Mouse (Mus musculus): Measurements from ENCODE around the gene Bdkrb1.

Bdkrb1 gene

GRCm38 (mm10) chr12:105602581-105603210, at the start of gene Bdkrb1:
Gene Bdkrb1 (plus strand): TSS chr12:105603085.
- no peak for DNase-seq

DNA sequence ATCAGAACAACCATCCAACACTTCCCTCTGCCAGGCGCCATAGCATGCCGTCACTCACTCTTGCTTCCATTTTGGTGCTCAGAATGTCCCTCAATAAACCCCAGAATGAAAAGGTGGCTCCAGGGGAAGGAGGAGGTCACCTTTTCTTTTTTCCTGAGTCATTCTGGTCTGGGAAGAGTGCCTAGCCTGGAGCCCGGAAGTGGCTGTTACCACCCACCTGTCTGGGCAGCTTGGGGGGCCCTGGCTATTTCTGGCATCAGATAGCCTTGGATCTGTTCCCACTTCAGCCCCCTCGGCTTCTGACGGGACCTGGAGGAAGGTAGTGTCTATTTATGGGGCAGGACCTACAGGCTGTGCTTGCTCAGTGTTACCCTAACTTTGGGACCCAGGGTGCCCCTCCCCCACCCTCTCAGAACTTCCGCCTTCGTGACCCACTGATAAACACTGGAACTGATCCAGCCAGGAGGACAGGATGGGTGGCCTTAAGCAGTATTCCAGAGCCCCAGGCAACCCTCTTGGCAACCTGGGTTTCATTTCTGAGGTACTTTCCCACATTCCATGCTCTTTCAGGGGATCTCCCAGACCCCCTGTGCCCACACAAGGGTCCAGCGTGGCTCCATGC, 48.6 kb upstream of the Bdkrb1 start:
- no peak for DNase-seq

GRCm38 (mm10) chr12:105555172-105555571, 47.7 kb upstream of the Bdkrb1 start:
- DNase-seq, result no peak

GRCm38 (mm10) chr12:105557250-105557925, 45.5 kb upstream of the Bdkrb1 start:
- DNase-seq, result no peak

DNA sequence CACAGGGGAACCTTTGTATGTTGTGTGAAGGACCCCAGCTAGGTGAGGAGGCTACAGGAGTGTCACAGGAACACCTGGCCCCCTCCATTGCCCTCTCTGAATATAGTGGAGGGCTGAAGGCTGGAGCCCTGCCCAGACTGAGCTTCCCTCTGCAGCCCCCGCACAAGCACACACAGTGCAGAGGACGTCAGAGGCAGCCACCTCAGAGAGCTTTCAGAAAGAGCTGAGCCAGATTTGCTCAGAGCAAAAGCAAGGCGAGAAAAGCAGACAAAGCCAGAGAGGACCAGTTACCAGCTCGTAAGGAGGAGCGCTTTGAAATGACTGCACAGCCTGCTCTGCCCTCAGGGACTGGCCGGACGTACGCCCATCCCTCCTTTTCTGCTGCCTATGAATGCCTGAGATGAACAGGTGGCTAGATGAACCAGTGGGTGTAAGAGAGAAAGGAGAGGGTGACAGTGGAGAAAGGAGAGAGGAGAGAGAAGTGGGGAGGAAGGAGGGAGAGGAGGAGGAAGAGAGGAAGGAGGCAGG, 41.8 kb upstream of the Bdkrb1 start:
- DNase-seq, result no peak

GRCm38 (mm10) chr12:105562056-105562820, 40.6 kb upstream of the Bdkrb1 start:
- DNase-seq, result no peak

GRCm38 (mm10) chr12:105562936-105563680, 39.8 kb upstream of the Bdkrb1 start, which contains the start of gene Bdkrb2:
Gene Bdkrb2 (plus strand): TSS chr12:105563226.
- peak; percentile 70 for DNase-seq

DNA sequence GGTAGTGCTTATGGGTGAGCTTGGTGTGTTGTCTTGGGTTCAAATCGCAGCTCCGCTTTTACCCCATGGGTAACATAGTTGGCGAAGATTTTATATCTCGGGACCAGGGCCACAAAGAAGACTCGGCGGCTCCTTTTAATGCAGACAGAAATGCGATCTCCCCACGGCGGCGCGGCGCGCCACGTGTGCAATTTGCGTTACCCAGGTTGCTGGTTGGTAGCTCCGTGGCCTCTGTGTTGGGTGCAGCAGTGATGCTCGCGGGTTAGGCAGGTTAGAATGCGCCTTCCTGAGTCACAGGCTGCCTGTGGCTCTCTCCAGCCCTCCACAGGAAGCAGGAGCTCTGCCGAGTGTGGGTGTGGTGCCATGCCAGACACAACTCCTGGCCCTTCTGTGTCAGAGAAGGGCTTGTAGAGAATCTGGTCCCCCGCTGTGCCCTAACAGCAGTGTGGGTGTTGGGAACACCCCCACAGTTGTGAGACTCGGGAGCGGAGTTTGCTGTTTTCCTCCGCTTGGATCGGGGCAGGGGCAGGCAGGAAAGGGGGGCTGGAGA, 39.1 kb upstream of the Bdkrb1 start:
- no peak for DNase-seq

GRCm38 (mm10) chr12:105565221-105565620, 37.7 kb upstream of the Bdkrb1 start:
- DNase-seq, result no peak

DNA sequence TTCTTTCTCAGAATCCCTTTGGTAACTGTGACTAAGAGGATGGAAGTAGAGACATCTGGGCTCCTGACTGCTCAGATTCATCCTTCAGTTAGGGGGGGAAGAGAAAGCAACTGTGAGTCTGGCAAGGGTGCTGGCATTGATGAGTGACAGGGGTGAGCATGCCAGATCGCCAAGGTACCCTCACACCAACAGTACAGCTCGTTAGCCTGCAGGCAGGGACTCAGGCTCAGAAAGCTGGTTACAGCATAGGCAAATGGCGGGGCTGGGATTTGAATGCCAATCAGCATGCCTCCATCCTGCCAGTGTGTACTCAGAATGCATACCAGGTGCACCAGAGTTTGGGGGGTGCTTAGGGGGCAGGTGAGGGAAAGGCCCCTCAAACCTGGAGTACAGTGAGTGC, 31.0 kb upstream of the Bdkrb1 start:
- no peak for DNase-seq

GRCm38 (mm10) chr12:105572622-105573021, 30.3 kb upstream of the Bdkrb1 start:
- no peak for DNase-seq

- no peak for DNase-seq
Measured at GRCm38 (mm10) chr12:105574356-105574755, 28.5 kb upstream of the Bdkrb1 start.

- DNase-seq, result no peak
Measured at GRCm38 (mm10) chr12:105580490-105580889, 22.4 kb upstream of the Bdkrb1 start.

GRCm38 (mm10) chr12:105582486-105582885, 20.4 kb upstream of the Bdkrb1 start:
- no peak for DNase-seq

- peak; percentile 58 for DNase-seq
Measured at GRCm38 (mm10) chr12:105583484-105583883, 19.4 kb upstream of the Bdkrb1 start.

DNA sequence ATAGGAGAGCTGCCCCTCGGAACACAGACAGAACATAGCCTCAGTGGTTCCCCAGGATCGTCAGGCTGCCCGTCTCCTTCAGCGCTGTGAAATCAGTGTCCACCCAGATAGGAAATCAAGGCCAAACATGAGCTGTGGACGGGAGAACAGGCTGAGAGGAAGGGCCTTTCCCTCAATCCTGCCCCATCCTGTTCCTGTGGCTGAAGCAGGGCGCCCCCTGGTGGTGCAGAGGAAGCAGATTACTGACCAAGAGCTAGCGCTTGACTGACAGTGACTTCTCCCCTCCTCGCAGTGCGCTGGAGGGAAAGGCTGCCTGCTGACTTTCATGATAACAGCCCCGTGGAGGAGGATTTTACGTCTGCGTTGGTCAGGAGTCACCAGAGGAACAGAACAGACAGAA, 18.0 kb upstream of the Bdkrb1 start:
- peak; percentile 85 for DNase-seq

DNA sequence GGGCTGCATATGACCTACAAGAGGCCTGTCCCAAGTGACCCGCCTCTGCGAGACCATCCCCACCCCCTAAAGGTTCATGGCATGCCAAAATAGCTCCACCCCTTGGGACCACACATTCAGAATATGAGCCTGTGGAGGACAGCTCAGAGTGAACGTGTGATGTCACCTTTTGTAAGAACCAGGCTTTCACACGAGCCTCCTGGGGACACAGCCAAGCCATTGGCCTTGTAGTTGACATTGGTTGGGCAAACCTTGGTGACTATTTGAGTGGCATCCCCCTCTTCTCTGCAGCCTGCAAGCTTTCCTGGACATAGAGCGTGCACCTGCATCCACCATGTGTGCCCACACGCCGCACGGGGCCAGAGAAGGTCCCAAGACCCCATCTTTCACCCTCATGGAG, 15.4 kb upstream of the Bdkrb1 start:
- no peak for DNase-seq

DNA sequence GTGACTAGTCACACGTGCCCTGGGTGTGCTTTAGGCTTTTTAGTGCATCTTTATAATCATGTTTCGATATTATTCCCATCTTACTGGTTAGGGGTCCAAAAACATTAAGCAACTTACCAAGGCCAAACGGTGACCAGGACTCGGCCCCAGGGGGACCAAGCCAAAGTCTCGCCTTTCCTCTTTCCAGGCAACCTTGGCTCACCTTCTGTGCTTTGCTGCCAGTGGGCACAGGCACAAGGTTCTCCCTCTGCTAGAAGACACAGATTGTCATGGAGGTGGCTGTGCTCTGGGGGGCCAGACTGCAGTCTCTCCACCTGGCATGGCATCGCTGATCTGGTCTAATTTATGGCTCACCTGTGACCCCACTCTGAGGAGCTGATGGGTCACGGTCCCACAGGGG, 12.1 kb upstream of the Bdkrb1 start:
- DNase-seq, result no peak

DNA sequence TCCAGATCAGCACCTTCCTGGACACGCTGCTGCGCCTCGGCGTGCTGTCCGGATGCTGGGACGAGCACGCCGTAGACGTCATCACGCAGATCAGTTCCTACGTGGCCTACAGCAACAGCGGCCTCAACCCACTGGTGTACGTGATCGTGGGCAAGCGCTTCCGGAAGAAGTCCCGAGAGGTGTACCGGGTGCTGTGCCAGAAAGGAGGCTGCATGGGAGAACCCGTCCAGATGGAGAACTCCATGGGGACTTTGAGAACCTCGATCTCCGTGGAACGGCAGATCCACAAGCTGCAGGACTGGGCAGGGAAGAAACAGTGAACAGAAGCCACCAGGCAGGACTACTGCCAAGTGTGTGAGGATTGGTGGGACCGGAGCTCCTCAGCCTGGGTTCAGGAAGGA, 10.5 kb upstream of the Bdkrb1 start:
- no peak for DNase-seq

- no peak for DNase-seq
Measured at GRCm38 (mm10) chr12:105593471-105593870, 9.4 kb upstream of the Bdkrb1 start.

- DNase-seq, result no peak
Measured at GRCm38 (mm10) chr12:105597135-105597534, 5.8 kb upstream of the Bdkrb1 start.

DNA sequence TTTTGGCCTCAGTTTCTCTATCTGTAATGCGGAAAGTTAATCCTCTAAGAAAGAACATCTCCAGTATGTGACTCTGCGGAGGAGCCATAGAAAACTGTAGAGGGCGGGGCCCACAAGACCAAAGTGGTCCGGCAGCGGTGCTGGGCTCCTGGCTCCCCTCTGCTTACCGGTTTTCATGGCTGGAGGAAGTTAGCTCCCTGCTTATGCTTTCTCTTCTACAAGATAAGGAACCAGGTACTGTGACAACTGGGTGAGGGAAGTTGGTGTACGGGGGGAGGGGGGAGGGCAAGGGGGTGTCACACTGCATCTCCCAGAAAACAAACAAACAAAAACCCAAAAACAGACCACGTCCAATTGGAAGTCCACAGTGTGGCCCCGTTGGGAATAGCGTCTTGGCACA, 4.4 kb upstream of the Bdkrb1 start:
- no peak for DNase-seq
